Mouse (Mus musculus): ENCODE results near the gene Stk35.

The Stk35 gene

GRCm38 (mm10) chr2:129800271-129800903 is at the start of gene Stk35:
Gene Stk35 (plus strand): TSS chr2:129800517.
- in situ Hi-C loops (cut with MboI, MseI), result loop anchor here (5.0 kb wide), 1 partner anchor 472 kb away; the partner anchor contains the start of gene Nop56

- in situ Hi-C loops (cut with MboI, MseI), result no loop called here
Measured at GRCm38 (mm10) chr2:129782046-129782445, 18.3 kb upstream of the Stk35 start.

GRCm38 (mm10) chr2:129796501-129796900 is 3.8 kb upstream of the Stk35 start:
- in situ Hi-C loops (cut with MboI, MseI), result no loop called here

GRCm38 (mm10) chr2:129797709-129798108 is 2.6 kb upstream of the Stk35 start:
- in situ Hi-C loops (cut with MboI, MseI), result no loop called here

GRCm38 (mm10) chr2:129798410-129798809 is 1.9 kb upstream of the Stk35 start:
- in situ Hi-C loops (cut with MboI, MseI), result no loop called here

- in situ Hi-C loops (cut with MboI, MseI), result loop anchor here (5.0 kb wide), 1 partner anchor 471 kb away; the partner anchor contains the start of gene Nop56
Measured at GRCm38 (mm10) chr2:129800904-129801230, 550 bp downstream of the Stk35 start.

- in situ Hi-C loops (cut with MboI, MseI), result loop anchor here (5.0 kb wide), 1 partner anchor 471 kb away; the partner anchor contains the start of gene Nop56
Measured at GRCm38 (mm10) chr2:129801231-129802029, 1.1 kb downstream of the Stk35 start.

- in situ Hi-C loops (cut with MboI, MseI), result no loop called here
Measured at GRCm38 (mm10) chr2:129805486-129805885, 5.2 kb downstream of the Stk35 start.

GRCm38 (mm10) chr2:129806486-129806885 is 6.2 kb downstream of the Stk35 start:
- in situ Hi-C loops (cut with MboI, MseI), result no loop called here

GRCm38 (mm10) chr2:129810563-129810962 is 10.2 kb downstream of the Stk35 start:
- in situ Hi-C loops (cut with MboI, MseI), result no loop called here

GRCm38 (mm10) chr2:129814033-129814432 is 13.7 kb downstream of the Stk35 start:
- in situ Hi-C loops (cut with MboI, MseI), result no loop called here

- in situ Hi-C loops (cut with MboI, MseI), result no loop called here
Measured at GRCm38 (mm10) chr2:129815076-129815475, 14.8 kb downstream of the Stk35 start.

GRCm38 (mm10) chr2:129817603-129818257 is 17.4 kb downstream of the Stk35 start:
- in situ Hi-C loops (cut with MboI, MseI), result no loop called here

GRCm38 (mm10) chr2:129818868-129819267 is 18.6 kb downstream of the Stk35 start:
- in situ Hi-C loops (cut with MboI, MseI), result no loop called here

GRCm38 (mm10) chr2:129819531-129819930 is 19.2 kb downstream of the Stk35 start:
- in situ Hi-C loops (cut with MboI, MseI), result no loop called here

GRCm38 (mm10) chr2:129819951-129820350 is 19.6 kb downstream of the Stk35 start:
- in situ Hi-C loops (cut with MboI, MseI), result no loop called here

GRCm38 (mm10) chr2:129821021-129821420 is 20.7 kb downstream of the Stk35 start:
- in situ Hi-C loops (cut with MboI, MseI), result no loop called here

- in situ Hi-C loops (cut with MboI, MseI), result no loop called here
Measured at GRCm38 (mm10) chr2:129821568-129821967, 21.3 kb downstream of the Stk35 start.

GRCm38 (mm10) chr2:129823310-129823709 is 23.0 kb downstream of the Stk35 start:
- in situ Hi-C loops (cut with MboI, MseI), result no loop called here

GRCm38 (mm10) chr2:129824254-129824653 is 23.9 kb downstream of the Stk35 start:
- in situ Hi-C loops (cut with MboI, MseI), result no loop called here

GRCm38 (mm10) chr2:129826141-129826540 is 25.8 kb downstream of the Stk35 start:
- in situ Hi-C loops (cut with MboI, MseI), result no loop called here

- in situ Hi-C loops (cut with MboI, MseI), result no loop called here
Measured at GRCm38 (mm10) chr2:129832993-129833392, 32.7 kb downstream of the Stk35 start.

Measured in T-helper 2 cell (primary cell).